Mouse (Mus musculus): ENCODE measurements at regions not wholly inside any gene's neighbourhood (a gene's known extent, or its start where the extent isn't known, plus 50 kb on each side); places are given as distances from the start of the nearest gene placed in this dataset.

DNA sequence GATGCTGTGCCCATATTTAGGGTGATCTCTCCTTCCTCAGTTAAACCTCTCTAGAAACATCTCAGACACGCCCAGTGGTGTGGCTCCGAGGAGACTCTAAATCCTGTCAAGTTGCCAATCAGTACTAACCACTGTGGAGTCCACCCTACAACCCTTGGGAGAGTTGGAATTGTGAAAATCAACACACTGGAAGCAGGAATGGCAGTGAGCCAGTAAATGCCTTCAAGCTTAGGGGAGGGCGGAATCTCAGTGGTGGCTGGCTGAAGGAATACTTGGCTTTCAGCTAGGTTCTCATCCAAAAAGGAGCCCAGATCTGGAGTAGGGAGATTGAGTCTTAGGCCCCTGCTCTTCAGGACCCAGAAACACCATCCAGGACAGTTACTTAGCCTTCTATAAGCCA, 66.1 kb upstream of the Slc35b4 start:
- TF ChIP-seq CTCF (IDR thresholded peaks at IDR 0.05; ENCODE audit: borderline replicate concordance, insufficient read depth, low read length) = no peak
- no peak for TF ChIP-seq POLR2A (IDR thresholded peaks at IDR 0.05; ENCODE audit: low read depth, low read length)

All from embryonic fibroblast, embryonic 13.5 days (primary cell).